Mouse (Mus musculus): ENCODE data around the gene Cby3.

DNA sequence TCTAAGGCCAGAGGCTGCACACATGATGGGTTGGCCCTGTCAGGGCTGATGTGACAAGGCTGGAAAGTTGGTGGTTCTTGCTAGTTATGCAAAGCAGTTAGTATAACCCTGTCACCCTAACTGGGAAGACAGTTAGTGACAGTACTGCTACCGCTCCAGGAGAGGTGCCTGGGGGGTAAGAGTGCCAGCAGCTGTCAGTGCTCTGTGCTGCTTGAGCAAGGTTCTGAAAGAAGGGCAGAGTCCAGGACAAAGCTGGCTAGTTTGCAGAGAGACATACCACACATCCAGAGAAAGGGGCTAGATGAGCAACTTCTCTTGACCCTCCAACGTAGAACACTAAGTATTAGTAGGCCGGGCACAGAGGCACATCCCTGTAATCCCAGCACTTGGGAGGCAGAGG is 48.2 kb downstream of the Cby3 start:
- TF ChIP-seq CTCF (conservative IDR thresholded peaks at IDR 0.05 in 1 of 2, IDR thresholded peaks at IDR 0.05 in 1 of 2; ENCODE audit: low read depth in 2 of 2, low read length in 2 of 2) (no peak), NELFE (IDR thresholded peaks at IDR 0.05; ENCODE audit: low read depth, low read length) (no peak), USF1 (IDR thresholded peaks at IDR 0.05; ENCODE audit: low read depth, low read length) (no peak), POLR2A (IDR thresholded peaks at IDR 0.05; ENCODE audit: low read depth, low read length) (no peak), MAZ (IDR thresholded peaks at IDR 0.05; ENCODE audit: low read depth, low read length) (no peak), BHLHE40 (IDR thresholded peaks at IDR 0.05; ENCODE audit: low read depth, low read length) (no peak)

All from CH12.LX (cell line).